Mouse (Mus musculus) olfactory bulb, adult 2 months (tissue): Measurements from ENCODE around the gene Ccdc97. TPM values are rescaled to one million over a fixed set of nuclear protein-coding genes. Genes with fewer than 3 reads are reported as not detected.

ENCODE experiments used
- H3K27ac ChIP-seq: fragments of 200-500 bp; 2 replicates; pipeline ENCODE4 v1.5.1; 2012; ENCODE audit warnings: low read depth, low read length; ENCODE audit not compliant: insufficient read depth
- H3K4me1 ChIP-seq: fragments of 200-500 bp; 2 replicates; pipeline ENCODE4 v1.6.1; 2012; ENCODE audit warnings: low read length; ENCODE audit not compliant: control insufficient read depth, insufficient read depth
- H3K4me3 ChIP-seq: fragments of 200-500 bp; 2 replicates; pipeline ENCODE4 v1.5.1; 2012; ENCODE audit warnings: mild to moderate bottlenecking, low read depth, low read length, moderate library complexity; ENCODE audit not compliant: insufficient read depth
- CTCF ChIP-seq: fragments of 200-500 bp; IDR thresholded peaks from 2 replicates; pipeline ENCODE4 v1.5.1; 2012; ENCODE audit warnings: low read depth, mild to moderate bottlenecking, low read length, moderate library complexity; ENCODE audit not compliant: insufficient read depth
- POLR2A ChIP-seq: fragments of 200-500 bp; IDR thresholded peaks from 2 replicates; pipeline ENCODE4 v1.6.1; 2012; ENCODE audit warnings: mild to moderate bottlenecking, low read depth, low read length, moderate library complexity; ENCODE audit not compliant: insufficient read depth
- WGBS: fragments of 180-500 bp; shearing (Covaris S2); methylation state at CpG from one replicate; pipeline ENCODE4 v1.1.7; 2018; 5-methylcytosine and 5-hydroxymethylcytosine counted together
- polyA plus RNA-seq: library from polyadenylated mRNA; stranded (reverse); fragments of >200 nt; gene quantifications from 2 replicates; pipeline ENCODE4 v1.2.4, GENCODE M21; 2012; ENCODE audit warnings: low replicate concordance; ENCODE audit not compliant: missing spikeins, insufficient read depth, insufficient read length

Gene Ccdc97
- polyA plus RNA-seq, 1 experiment: not detected

DNA sequence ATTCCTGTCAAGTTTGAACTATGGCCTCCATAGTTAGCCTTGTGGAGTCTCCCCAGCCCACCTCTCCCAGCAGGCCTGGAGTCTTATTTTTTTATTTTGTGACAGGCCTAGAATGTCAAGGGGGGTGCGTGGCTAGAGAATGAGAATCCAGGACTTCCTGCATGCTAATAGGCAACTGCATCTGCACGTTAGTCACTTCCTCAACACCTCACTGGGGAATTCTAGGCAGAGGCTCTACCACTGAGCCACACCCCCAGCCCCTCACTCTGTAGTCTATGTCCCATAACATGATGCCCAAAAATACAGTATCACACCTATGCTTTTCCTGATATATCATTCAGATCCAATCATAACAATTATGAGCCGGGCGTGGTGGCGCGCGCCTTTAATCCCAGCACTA is 41.9 kb downstream of the Ccdc97 start:
- no peak for TF ChIP-seq POLR2A
- TF ChIP-seq CTCF: no peak
- 90% methylated on average over 7 of the region's 7 CpGs for WGBS
- no peak overlapping the region for H3K27ac ChIP-seq

DNA sequence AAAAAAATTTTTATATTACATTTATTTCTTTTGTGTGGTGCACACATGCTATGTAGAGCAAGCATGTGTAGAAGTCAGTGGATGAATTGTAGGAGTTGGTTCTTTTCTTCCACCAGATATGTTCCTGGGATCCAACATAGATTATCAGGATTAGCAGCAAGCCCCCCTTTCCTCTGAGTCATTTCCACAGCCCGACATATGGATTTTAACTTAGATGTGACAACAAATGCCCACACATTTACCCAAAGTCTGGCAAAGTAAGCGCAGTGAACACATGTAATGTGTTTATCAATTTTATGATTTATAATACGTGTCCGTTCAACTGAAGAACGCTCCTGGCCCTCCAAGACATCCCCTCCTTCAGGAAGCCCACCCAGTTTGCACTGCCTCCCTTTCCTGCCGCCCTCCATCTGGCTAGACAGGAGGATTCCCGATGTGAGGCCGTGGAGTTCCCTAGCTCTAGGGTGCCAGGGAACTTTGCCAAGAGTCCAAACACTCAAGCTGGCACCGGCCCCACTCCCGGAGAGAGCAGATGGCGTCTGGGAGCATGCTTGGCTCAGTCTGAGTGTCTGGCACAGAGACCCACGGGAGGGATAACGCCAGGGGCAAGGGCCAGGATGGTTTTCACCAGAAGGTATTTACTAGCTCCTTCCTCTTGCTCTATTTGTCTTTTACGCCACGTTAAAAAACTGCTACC is 42.7 kb downstream of the Ccdc97 start:
- TF ChIP-seq CTCF: no peak
- 0 out of 2 replicates have a peak, but pooled peaks have one; percentile 27 for TF ChIP-seq POLR2A
- 20% methylated on average over 15 of the region's 15 CpGs for WGBS
- Histone ChIP-seq H3K4me3 (no peak overlapping the region), H3K27ac (no peak overlapping the region), H3K4me1 (peaks cover 15% of the 10 kb centered on the region; the same call in 1 of the 2 replicates)

More for the DNA sequence above, 41.9 kb downstream of the Ccdc97 start:
- Histone ChIP-seq H3K4me3 (no peak overlapping the region), H3K4me1 (peaks cover 20% of the 10 kb centered on the region)

DNA sequence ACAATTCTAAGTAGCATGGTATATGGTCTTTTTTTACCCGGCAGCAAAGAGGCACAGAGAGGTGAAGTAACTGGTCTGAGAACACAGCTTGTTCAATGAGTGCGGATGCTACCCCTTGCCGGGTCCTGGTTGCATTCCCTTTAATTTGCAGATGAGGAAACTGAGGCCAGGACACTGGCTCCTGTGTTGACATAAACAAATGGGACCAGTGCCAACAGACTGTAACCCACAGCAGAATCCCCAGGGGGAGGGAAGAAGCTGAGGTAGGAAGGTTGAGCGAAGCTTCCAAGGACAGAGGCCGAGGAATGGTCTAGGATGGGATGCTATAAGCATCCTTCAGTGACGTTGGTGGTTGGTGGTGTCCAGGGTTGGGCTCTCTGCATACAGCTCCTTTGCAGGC is 43.5 kb downstream of the Ccdc97 start:
- Histone ChIP-seq H3K4me1 (peaks cover 13% of the 10 kb centered on the region; the same call in 1 of the 2 replicates), H3K4me3 (no peak overlapping the region), H3K27ac (no peak overlapping the region)
- 49% methylated on average over 6 of the region's 6 CpGs for WGBS
- no peak for TF ChIP-seq CTCF
- no peak for TF ChIP-seq POLR2A

DNA sequence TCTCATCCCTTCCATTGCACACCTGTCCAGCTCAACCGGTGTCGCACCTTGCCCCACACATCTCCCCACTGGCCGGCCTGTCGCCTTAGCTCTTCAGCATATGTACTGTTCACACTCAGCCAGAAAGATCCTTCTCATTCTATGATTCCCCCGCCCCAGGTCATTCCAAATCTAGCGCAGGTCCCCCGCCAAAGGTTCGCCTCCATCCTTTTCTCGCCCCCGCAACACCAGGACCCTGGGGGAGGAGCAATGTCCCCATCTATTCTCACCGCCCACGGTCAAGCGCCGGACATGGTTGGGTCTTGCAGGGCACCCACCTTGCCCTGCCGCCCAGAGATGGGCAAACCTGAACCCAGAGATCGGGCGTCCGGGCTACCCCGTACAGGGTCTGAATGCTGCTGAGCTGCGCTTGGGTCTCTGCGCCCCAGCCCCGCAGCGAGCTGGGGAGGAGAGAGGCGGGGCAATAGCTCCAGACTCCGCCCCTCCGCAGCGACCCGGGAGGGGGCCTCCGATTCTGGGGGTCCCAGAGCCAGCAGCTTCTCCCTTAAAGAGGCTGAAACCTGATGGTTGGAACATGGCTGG is 44.1 kb downstream of the Ccdc97 start, which contains the start of gene Tmem91:
TSS of gene Tmem91 (minus strand) at position 448 of the 582 bp plus-strand sequence.
- Histone ChIP-seq H3K4me3 (peak within 1 kb of the TSS; percentile 68), H3K4me1 (peaks cover 13% of the 10 kb centered on the region; the same call in 1 of the 2 replicates), H3K27ac (peak within 1 kb of the TSS; percentile 57)
- WGBS: 2% methylated on average over 29 of the region's 29 CpGs
- peak; percentile 44; the same call in 1 of the 2 replicates for TF ChIP-seq POLR2A
- no peak for TF ChIP-seq CTCF

DNA sequence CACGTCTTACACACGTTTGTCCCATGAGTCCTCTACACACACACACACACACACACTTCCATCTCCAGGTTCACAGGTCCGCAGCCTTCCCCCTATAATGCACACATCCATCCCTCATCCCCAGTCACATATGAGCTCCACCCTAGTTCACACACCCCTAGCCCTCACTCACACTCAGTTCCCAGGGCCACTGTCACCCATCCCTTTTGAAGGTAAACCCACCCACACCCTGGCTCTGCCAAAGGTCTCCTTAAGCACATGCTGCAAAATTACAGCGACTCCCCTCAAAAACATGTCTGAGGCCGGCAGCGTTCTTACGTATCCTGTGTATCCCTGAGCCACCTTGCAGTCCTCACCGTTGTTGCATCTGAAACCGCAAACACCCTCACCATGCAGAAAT is 44.6 kb downstream of the Ccdc97 start:
- H3K27ac ChIP-seq: peak overlapping the region; percentile 57; the same call in 1 of the 2 replicates
- H3K4me3 ChIP-seq: peak overlapping the region; percentile 68
- H3K4me1 ChIP-seq: peaks cover 13% of the 10 kb centered on the region; the same call in 1 of the 2 replicates
- WGBS: 21% methylated on average over 9 of the region's 9 CpGs
- TF ChIP-seq CTCF (no peak), POLR2A (no peak)

DNA sequence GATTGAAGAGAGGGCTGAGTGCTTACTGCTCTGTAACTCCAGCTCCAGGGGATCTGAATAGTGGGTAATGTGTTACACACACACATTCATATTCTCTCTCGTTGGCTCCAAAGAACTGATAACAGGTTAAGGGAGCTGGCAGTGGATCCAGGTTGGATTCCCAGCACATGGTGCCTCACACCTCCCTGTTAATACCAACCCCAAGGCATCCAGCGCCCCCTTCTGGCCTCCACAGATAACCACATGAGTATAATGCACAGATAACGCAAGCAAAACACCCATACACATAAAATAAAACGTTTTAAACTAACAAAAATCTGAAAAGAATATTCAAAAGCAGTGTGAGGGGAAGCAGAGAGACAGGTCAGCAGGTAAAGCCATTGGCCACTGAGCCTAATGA is 46.4 kb downstream of the Ccdc97 start:
- 56% methylated on average over 4 of the region's 4 CpGs for WGBS

DNA sequence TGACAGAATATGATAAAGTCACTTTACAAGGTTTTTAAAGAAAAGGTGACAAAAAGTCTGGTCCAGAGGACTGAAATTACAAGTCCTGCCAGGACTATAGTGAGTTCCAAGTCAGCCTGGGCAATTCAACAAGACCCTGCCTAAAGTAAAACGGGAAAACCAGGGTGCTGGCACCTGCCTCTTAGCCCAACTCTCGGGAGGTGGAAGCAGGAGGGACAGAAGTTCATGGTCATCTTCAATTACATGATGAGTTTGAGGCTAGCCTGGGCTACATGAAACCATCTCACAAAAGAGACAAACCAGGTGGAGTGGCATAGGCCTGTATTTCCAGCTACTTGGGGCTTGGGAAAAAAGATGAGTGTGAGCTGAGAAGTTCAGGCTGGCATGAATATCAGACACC is 47.2 kb downstream of the Ccdc97 start:
- Histone ChIP-seq H3K4me1 (peaks cover 12% of the 10 kb centered on the region; the same call in 1 of the 2 replicates), H3K27ac (no peak overlapping the region), H3K4me3 (no peak overlapping the region)
- 74% methylated on average over 2 of the region's 2 CpGs for WGBS
- no peak for TF ChIP-seq CTCF
- TF ChIP-seq POLR2A: no peak

More for the DNA sequence above, 46.4 kb downstream of the Ccdc97 start:
- Histone ChIP-seq H3K27ac (no peak overlapping the region), H3K4me1 (peaks cover 13% of the 10 kb centered on the region; the same call in 1 of the 2 replicates), H3K4me3 (no peak overlapping the region)
- TF ChIP-seq CTCF (no peak), POLR2A (no peak)

DNA sequence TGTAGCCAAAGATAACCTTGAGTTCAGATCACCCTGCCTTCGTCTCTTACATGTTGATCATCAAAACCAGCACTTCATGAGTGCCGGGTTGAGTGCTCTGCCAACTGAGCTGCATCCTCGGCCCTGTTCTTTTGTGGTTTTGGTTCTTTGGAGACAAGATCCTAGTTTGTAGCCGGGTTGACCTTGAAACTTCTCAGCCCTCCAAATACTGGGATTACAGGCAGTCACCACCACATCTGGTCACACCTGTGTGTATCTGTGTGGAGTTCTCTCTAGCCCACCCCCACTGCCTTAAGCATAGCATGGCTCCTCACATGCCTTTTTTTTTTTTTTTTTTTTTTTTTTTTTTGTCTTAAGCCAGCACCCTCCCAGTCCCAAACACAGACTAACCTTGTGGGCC is 48.8 kb downstream of the Ccdc97 start:
- Histone ChIP-seq H3K27ac (no peak overlapping the region), H3K4me3 (no peak overlapping the region), H3K4me1 (0 out of 2 replicates have a peak, but pooled peaks cover 2% of the 10 kb centered on the region)
- 89% methylated on average over 4 of the region's 4 CpGs for WGBS
- TF ChIP-seq CTCF (no peak), POLR2A (no peak)

DNA sequence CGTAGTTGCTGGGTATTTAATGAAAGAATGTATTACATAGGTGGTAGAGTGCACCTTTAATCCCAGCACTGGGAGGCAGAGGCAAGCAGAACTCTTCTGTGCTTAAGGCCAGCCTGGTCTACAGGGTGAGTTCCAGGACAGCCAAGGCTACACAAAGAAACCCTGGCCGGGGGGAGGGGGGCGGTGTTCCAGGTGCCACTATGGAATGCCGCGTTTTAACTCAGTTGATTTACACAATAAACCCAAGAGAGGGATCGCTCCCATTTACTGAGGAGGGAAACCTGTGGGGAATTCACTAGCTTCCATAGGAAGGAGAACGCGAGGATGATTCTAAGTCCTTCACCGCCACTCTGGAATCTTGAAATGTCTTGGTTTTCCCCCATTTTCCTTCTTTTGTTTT is 49.3 kb downstream of the Ccdc97 start:
- H3K27ac ChIP-seq: no peak overlapping the region
- 81% methylated on average over 9 of the region's 9 CpGs for WGBS
- 0 out of 2 replicates have a peak, but pooled peaks cover 2% of the 10 kb centered on the region for H3K4me1 ChIP-seq
- TF ChIP-seq CTCF (no peak), POLR2A (no peak)
- H3K4me3 ChIP-seq: no peak overlapping the region
